Mouse (Mus musculus) adrenal gland, postnatal 14 days (tissue): ENCODE results near the gene Foxe3. TPM values are rescaled to one million over a fixed set of nuclear protein-coding genes. Genes with fewer than 3 reads are reported as not detected.

Experiments
- total RNA-seq: library from RNA; stranded (reverse); gene quantifications from 2 replicates; pipeline ENCODE4 v1.2.3, GENCODE M21; 2021

Foxe3 gene
- total RNA-seq, 1 experiment from 2014 or later, result not detected

Other genes starting within 250 kb of the Foxe3 start
- not detected in 2 replicates for gene Gm12830, start 104.3 kb downstream of the Foxe3 start, total RNA-seq
- gene Foxd2, start 17.1 kb downstream of the Foxe3 start, total RNA-seq, result 1.6 and 1.9 TPM in 2 replicates
- 103 and 104 TPM in 2 replicates for gene Cmpk1, start 61.2 kb upstream of the Foxe3 start, total RNA-seq
- 1.9 and 2.3 TPM in 2 replicates for gene Stil, start 74.1 kb upstream of the Foxe3 start, total RNA-seq
- 5.2 and 7.3 TPM in 2 replicates for gene Tal1, start 130.4 kb upstream of the Foxe3 start, total RNA-seq
- 0.53 and 2.4 TPM in 2 replicates for gene Pdzk1ip1, start 162.7 kb upstream of the Foxe3 start, total RNA-seq
- 0.26 TPM in 1 of 2 replicates, not detected in the other for gene Cyp4x1, start 208.3 kb upstream of the Foxe3 start, total RNA-seq